8 mouse cellular contexts compared by ENCODE assay signal in genomic region chr4:129334677-129335215, GRCm38 (mm10). TPM values are rescaled to one million over a fixed set of nuclear protein-coding genes. Genes with fewer than 3 reads are reported as not detected.
DNase-seq lines count a peak whose midpoint lies in the region; ATAC-seq lines count a peak whose summit lies in the region.

No protein-coding gene starts in this region.

- H3K27ac ChIP-seq in embryonic facial prominence, embryonic 11.5 days (replicated peaks; ENCODE audit: low read depth, low read length) = peak overlapping the region; percentile 97
- H3K27ac ChIP-seq in hindbrain, embryonic 15.5 days (replicated peaks) = peak overlapping the region; percentile 99
- H3K27ac ChIP-seq in midbrain, embryonic 12.5 days (replicated peaks) = peak overlapping the region; percentile 96

- ATAC-seq in CD4-positive, CD25-positive, alpha-beta regulatory T cell, adult 4 months = peak; percentile 9
- peak; percentile 32 for ATAC-seq in embryonic facial prominence, embryonic 11.5 days (replicated peaks; ENCODE audit: insufficient number of reproducible peaks, low FRiP score, low TSS enrichment, low read depth)
- no peak for ATAC-seq in hindbrain, embryonic 15.5 days (ENCODE audit: low FRiP score, low read depth)
- no peak; the same call in 1 of the 2 replicates for ATAC-seq in midbrain, embryonic 12.5 days (ENCODE audit: low FRiP score, low read depth)

- peak overlapping the region; percentile 99 for H3K9ac ChIP-seq in embryonic facial prominence, embryonic 11.5 days (replicated peaks; ENCODE audit: low read length)
- H3K9ac ChIP-seq in hindbrain, embryonic 15.5 days = peak overlapping the region; percentile 98
- H3K9ac ChIP-seq in midbrain, embryonic 12.5 days (replicated peaks) = peak overlapping the region; percentile 96

- peak overlapping the region; percentile 95 for H3K4me3 ChIP-seq in embryonic facial prominence, embryonic 11.5 days (ENCODE audit: low read depth, low read length)
- peak overlapping the region; percentile 100 for H3K4me3 ChIP-seq in hindbrain, embryonic 15.5 days
- H3K4me3 ChIP-seq in midbrain, embryonic 12.5 days = peak overlapping the region; percentile 82

- peak overlapping the region; percentile 55 for H3K4me2 ChIP-seq in embryonic facial prominence, embryonic 11.5 days (ENCODE audit: low read depth, low read length)
- peak overlapping the region; percentile 73 for H3K4me2 ChIP-seq in hindbrain, embryonic 15.5 days
- peak overlapping the region; percentile 87 for H3K4me2 ChIP-seq in midbrain, embryonic 12.5 days (replicated peaks)

- peaks cover 3% of the 10 kb centered on the region; the same call in 1 of the 2 replicates for H3K4me1 ChIP-seq in embryonic facial prominence, embryonic 11.5 days (ENCODE audit: control insufficient read depth, insufficient read depth, low read length)
- H3K4me1 ChIP-seq in hindbrain, embryonic 15.5 days (replicated peaks) = peaks cover 48% of the 10 kb centered on the region
- peaks cover 35% of the 10 kb centered on the region for H3K4me1 ChIP-seq in midbrain, embryonic 12.5 days

- H3K36me3 ChIP-seq in embryonic facial prominence, embryonic 11.5 days (replicated peaks; ENCODE audit: control insufficient read depth, insufficient read depth, low read depth, low read length) = peaks cover 4% of the 10 kb centered on the region; the same call in 1 of the 2 replicates
- H3K36me3 ChIP-seq in hindbrain, embryonic 15.5 days = peaks cover 10% of the 10 kb centered on the region; the same call in 1 of the 2 replicates
- H3K36me3 ChIP-seq in midbrain, embryonic 12.5 days = peaks cover 22% of the 10 kb centered on the region

- DNase-seq in gastrocnemius, postnatal 10 days = peak; percentile 68
- DNase-seq in gastrocnemius, adult 18-20 months (ENCODE audit: low spot score) = no peak
- no peak for DNase-seq in embryonic facial prominence, embryonic 11.5 days (ENCODE audit: low spot score)
- no peak for DNase-seq in right cerebral cortex, postnatal 25 days
- no peak for DNase-seq in kidney, postnatal 4 days

- H3K9me3 ChIP-seq in embryonic facial prominence, embryonic 11.5 days (replicated peaks; ENCODE audit: control insufficient read depth, low read length) = no peaks in the 10 kb centered on the region
- H3K9me3 ChIP-seq in hindbrain, embryonic 15.5 days = no peaks in the 10 kb centered on the region
- H3K9me3 ChIP-seq in midbrain, embryonic 12.5 days = no peaks in the 10 kb centered on the region

- WGBS in embryonic facial prominence, embryonic 11.5 days = under 1% methylated on average over 62 of the region's 62 CpGs
- WGBS in hindbrain, embryonic 15.5 days = under 1% methylated on average over 62 of the region's 62 CpGs
- WGBS in midbrain, embryonic 12.5 days = under 1% methylated on average over 61 of the region's 62 CpGs

- H3K27me3 ChIP-seq in embryonic facial prominence, embryonic 11.5 days (ENCODE audit: control insufficient read depth, insufficient read depth, low read length) = no peaks in the 10 kb centered on the region
- no peaks in the 10 kb centered on the region for H3K27me3 ChIP-seq in hindbrain, embryonic 15.5 days
- no peaks in the 10 kb centered on the region for H3K27me3 ChIP-seq in midbrain, embryonic 12.5 days

RNA-seq across cellular contexts. Expression of gene Rbbp4, which starts 0.4 kb away (rescaled TPM):
- total RNA-seq in gastrocnemius, postnatal 10 days (2021) = 10 to 100 TPM; 96.7 to 98.5 TPM
- total RNA-seq in gastrocnemius, adult 18-20 months (2021) = 10 to 100 TPM; 34.6 to 45.1 TPM
- polyA plus RNA-seq in CD4-positive, CD25-positive, alpha-beta regulatory T cell, adult 4 months (2017; shearing (Covaris generic)) = 100 to 1,000 TPM; 252 to 315 TPM
- 584 and 661 TPM in 2 replicates for polyA plus RNA-seq in embryonic facial prominence, embryonic 11.5 days (2014; fragmentation: Nextera tagmentation; extraction: Ambion mirVana)
- polyA plus RNA-seq in hindbrain, embryonic 15.5 days (2015; fragmentation: Nextera tagmentation; extraction: Ambion mirVana) = 245 and 264 TPM in 2 replicates
- polyA plus RNA-seq in midbrain, embryonic 12.5 days (2016; fragmentation: Nextera tagmentation; extraction: Ambion mirVana) = 497 and 529 TPM in 2 replicates

RNA-seq across cellular contexts. Expression of gene Zbtb8os, which starts 0.7 kb away (rescaled TPM):
- total RNA-seq in gastrocnemius, postnatal 10 days (2021) = 10 to 100 TPM; 24.2 to 25.4 TPM
- 10 to 100 TPM; 24.9 to 30.2 TPM for total RNA-seq in gastrocnemius, adult 18-20 months (2021)
- 10 to 100 TPM; 79.6 to 86.0 TPM for polyA plus RNA-seq in CD4-positive, CD25-positive, alpha-beta regulatory T cell, adult 4 months (2017; shearing (Covaris generic))
- polyA plus RNA-seq in embryonic facial prominence, embryonic 11.5 days (2014; fragmentation: Nextera tagmentation; extraction: Ambion mirVana) = 46.1 and 53.6 TPM in 2 replicates
- 18.1 and 24.6 TPM in 2 replicates for polyA plus RNA-seq in hindbrain, embryonic 15.5 days (2015; fragmentation: Nextera tagmentation; extraction: Ambion mirVana)
- 36.4 TPM in 2 replicates for polyA plus RNA-seq in midbrain, embryonic 12.5 days (2016; fragmentation: Nextera tagmentation; extraction: Ambion mirVana)

RNA-seq across cellular contexts. Expression of gene Zbtb8a, which starts 43.2 kb away (rescaled TPM):
- 1 to 10 TPM; 2.9 to 4.7 TPM for total RNA-seq in gastrocnemius, postnatal 10 days (2021)
- under 1 TPM; 0.59 to 0.82 TPM for total RNA-seq in gastrocnemius, adult 18-20 months (2021)
- 1 to 10 TPM; 9.6 to 9.8 TPM for polyA plus RNA-seq in CD4-positive, CD25-positive, alpha-beta regulatory T cell, adult 4 months (2017; shearing (Covaris generic))
- 6.5 and 7.2 TPM in 2 replicates for polyA plus RNA-seq in embryonic facial prominence, embryonic 11.5 days (2014; fragmentation: Nextera tagmentation; extraction: Ambion mirVana)
- 19.5 and 21.2 TPM in 2 replicates for polyA plus RNA-seq in hindbrain, embryonic 15.5 days (2015; fragmentation: Nextera tagmentation; extraction: Ambion mirVana)
- 12.1 and 12.2 TPM in 2 replicates for polyA plus RNA-seq in midbrain, embryonic 12.5 days (2016; fragmentation: Nextera tagmentation; extraction: Ambion mirVana)

RNA-seq across cellular contexts. Expression of gene Sync, which starts 47.3 kb away (rescaled TPM):
- 10 to 100 TPM; 63.6 to 64.4 TPM for total RNA-seq in gastrocnemius, postnatal 10 days (2021)
- total RNA-seq in gastrocnemius, adult 18-20 months (2021) = 10 to 100 TPM; 49.2 to 49.5 TPM
- under 1 TPM in 1 of 2 experiments, not detected in 1; 0.46 TPM for polyA plus RNA-seq in CD4-positive, CD25-positive, alpha-beta regulatory T cell, adult 4 months (2017; shearing (Covaris generic))
- 0.25 and 0.63 TPM in 2 replicates for polyA plus RNA-seq in embryonic facial prominence, embryonic 11.5 days (2014; fragmentation: Nextera tagmentation; extraction: Ambion mirVana)
- polyA plus RNA-seq in hindbrain, embryonic 15.5 days (2015; fragmentation: Nextera tagmentation; extraction: Ambion mirVana) = 1.5 and 1.6 TPM in 2 replicates
- polyA plus RNA-seq in midbrain, embryonic 12.5 days (2016; fragmentation: Nextera tagmentation; extraction: Ambion mirVana) = 0.62 and 0.66 TPM in 2 replicates

Comparison
In these comparisons a context has a peak if more than half of its experiments do, and no peak if none do; other contexts are left out.
1. ATAC-seq: peak in CD4-positive, CD25-positive, alpha-beta regulatory T cell, adult 4 months (single experiment) and embryonic facial prominence, embryonic 11.5 days (single experiment); none in hindbrain, embryonic 15.5 days (single experiment) and midbrain, embryonic 12.5 days (single experiment).
2. Peak in every context shown above with its lines, with median percentiles within 50 percentile points of each other: H3K27ac ChIP-seq, H3K4me2 ChIP-seq, H3K4me3 ChIP-seq and H3K9ac ChIP-seq.